Mouse (Mus musculus) layer of hippocampus, postnatal 36 days (tissue): Measurements from ENCODE around the gene Otog. TPM values are rescaled to one million over a fixed set of nuclear protein-coding genes. Genes with fewer than 3 reads are reported as not detected.

ENCODE experiments used
- DNase-seq, 2 experiments: peaks; one replicate each; pipeline ENCODE4 v3.0.0; 2022
- total RNA-seq, 2 experiments: library from RNA; stranded (reverse); gene quantifications; 2 replicates each; pipeline ENCODE4 v1.2.3; 2021

The Otog gene
- under 1 TPM; 0.12 to 0.23 TPM for total RNA-seq

DNA sequence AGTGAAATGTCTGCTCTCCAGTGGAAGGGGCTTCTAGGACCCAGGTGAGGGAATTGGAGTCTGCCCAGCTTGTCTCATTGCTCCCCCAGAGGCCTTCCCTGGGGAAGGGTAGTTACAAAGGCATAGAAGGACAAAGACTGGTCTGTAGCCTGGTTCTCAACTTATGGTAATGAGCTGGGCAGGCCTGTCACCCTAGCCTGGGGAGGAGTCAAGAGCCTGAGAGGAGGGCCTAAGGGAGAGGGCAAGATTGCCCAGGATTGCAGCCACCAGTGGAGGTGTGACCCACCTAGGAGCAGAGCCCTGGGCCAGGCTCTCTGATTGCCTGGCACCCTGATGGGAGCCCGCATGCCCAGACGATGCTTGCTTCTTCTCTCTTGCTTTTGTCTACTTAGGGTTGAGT lies at the start of gene Otog:
TSS of gene Otog (plus strand) at position 292 of the 400 bp plus-strand sequence.
- no peak for DNase-seq

DNA sequence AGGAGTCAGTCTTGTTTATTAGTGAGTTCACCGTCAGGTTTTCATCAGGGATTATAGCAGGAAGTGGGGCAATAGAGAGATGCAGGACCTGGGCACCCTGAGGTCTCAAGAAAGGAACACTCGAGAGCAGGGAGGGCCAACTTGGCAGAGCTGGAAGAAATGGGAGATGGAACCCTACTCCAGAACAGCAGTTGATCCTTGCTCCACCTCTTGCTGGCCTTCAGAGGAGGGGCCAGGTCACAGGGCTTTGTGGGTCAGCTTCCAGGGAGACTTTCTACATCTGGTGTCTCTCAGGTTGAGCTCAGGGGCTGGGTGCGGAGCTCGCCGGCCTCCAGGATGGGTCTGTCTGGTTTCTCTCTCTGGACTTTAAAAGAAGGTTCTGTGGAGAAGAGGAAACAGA lies 45.4 kb upstream of the Otog start:
- no peak for DNase-seq

GRCm38 (mm10) chr7:46200021-46200420 lies 40.8 kb upstream of the Otog start:
- no peak for DNase-seq

GRCm38 (mm10) chr7:46201649-46202048 lies 39.1 kb upstream of the Otog start:
- DNase-seq: no peak

DNA sequence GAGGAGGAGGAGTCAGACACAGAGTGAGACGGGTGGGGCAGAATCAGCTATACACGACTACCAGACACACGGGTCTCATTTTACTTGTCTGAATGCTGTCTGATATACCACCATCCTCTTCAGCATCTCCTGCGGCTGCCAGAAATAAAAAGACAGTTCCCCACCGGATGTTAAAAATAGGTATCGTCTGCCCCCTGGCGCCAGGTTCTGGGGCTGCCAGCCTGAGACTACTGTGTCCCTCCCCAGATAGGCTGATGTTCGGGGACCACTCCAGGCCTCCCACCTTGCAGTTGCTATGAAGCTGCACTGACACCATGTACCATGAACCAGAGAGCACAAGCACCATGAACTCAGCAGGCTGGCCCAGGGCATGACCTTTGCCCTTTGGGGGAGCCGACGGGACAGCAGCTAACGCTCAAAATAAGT lies 36.7 kb upstream of the Otog start:
- peak; percentile 48 to 60 for DNase-seq

DNA sequence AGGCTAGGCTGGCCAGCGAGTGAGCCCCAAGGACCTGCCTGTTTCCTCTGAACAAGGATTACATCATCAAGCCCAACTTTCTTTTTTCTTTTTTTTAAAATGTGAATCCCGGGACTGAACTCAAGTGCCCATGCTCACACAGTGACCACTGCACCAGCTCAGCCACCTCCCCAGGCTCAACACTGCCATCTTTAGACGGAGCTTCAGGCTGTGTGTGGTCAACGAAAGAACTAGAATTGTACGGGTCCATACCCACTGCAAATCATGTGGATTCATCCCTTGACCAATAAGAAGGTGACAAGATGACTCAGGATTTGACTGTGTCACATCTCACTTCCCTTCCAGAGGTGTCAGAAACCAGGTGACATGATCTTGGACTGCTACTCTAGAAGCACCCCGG lies 36.0 kb upstream of the Otog start:
- no peak for DNase-seq

DNA sequence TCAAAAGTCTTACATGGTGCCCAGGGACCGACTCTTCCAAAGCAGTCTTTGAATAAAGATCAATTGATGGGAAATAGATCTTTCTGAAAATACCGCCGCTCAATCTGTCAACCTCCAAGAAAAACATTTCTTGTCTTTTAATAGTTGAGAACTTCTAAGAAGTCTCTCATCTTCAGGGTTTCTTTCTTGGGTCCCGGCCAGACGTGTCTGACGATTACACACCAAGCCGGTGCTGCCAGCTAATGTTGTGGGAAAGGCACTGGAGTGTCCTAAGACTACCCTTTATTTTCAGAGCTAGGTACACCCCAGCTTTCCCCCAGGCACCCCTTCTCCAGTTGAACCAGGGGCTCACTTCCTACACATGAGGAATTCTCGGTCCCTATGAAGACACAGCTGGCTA lies 32.7 kb upstream of the Otog start:
- no peak for DNase-seq

DNA sequence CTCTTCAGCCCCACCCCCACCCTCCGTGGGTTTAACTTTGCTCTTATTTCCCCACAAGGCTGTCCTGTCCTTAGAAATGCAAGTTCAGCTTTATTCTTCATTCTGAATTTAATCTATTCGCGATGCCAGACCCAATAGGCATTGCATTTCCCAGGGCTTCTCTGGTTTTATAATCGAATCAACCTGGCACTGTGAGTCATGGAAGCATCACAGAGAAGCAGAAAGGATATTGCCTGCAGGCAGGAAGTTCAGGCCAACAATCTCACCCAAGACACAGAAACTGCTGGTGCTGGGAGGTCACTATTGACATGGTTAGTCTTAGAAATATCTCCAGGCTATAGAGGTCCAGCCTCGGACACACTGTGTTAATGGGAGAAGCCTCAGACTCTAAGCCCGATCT lies 30.5 kb upstream of the Otog start:
- no peak for DNase-seq

DNA sequence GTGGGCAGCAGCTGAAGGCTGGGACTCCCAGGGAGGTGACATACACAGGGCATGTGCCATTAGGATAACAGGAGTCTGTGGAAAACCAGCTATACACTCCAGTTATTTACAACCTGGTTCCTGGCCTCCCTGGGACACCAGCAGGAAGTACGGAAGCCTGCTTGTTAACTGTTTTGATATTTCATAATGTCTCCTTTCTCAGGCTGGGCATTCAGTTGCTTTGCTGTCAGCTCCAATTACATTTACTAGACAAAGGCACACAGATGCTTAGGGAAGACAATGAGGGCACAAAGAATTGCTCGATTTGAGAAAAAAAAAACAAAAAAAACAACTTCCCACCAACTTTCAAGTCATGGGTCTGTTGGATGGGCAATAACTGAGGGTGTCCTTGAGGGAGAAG lies 24.3 kb upstream of the Otog start:
- no peak for DNase-seq

GRCm38 (mm10) chr7:46218415-46218814 lies 22.4 kb upstream of the Otog start:
- no peak for DNase-seq

DNA sequence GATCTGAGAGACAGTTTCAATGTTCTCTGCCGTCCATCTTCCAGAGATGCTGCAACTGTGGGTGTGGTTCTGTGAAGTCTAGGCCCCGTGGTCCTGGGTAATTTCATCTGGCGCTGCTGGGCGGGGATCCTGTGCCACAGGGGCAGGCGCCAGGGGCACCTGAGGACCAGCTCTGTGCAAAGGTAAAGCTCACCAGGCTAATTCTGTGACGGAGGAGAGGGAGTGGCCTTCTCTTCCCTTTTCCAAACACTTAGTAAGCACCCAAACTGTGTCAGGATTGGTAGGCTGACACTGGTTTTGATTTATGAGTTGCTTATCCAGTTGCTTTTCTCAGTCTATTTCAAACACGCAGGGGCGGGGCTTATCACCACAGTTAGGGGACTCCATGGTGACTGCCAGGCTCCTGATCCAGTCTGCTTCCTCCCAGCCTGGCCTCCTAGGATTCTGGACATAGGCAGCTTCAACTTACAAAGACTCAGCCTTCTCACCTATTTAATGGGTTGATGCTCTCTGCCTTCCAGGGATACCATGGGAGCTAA lies 20.1 kb upstream of the Otog start:
- DNase-seq: no peak

GRCm38 (mm10) chr7:46226253-46226652 lies 14.5 kb upstream of the Otog start:
- DNase-seq: peak; percentile 31 to 32

DNA sequence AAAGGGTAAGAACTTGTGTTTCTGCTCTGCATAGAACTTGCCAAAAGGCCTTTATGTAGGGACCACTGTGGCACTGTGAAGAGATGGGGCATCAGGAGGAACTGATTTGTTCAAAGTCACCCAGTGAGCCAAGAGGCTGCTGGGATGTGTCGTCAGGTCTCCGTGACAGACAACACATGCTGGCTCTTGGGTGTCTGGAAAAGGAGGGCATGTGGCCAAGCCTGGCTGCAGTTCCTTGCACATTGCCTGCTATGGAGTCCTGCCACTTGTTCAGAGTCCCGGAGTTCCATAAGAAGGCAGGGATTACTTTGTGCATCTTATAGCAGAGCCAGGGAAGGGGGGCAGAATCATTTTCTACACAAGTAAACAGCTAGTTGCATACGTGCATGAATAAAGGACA lies 13.9 kb upstream of the Otog start:
- no peak for DNase-seq

GRCm38 (mm10) chr7:46235948-46236347 lies 4.8 kb upstream of the Otog start:
- no peak for DNase-seq

DNA sequence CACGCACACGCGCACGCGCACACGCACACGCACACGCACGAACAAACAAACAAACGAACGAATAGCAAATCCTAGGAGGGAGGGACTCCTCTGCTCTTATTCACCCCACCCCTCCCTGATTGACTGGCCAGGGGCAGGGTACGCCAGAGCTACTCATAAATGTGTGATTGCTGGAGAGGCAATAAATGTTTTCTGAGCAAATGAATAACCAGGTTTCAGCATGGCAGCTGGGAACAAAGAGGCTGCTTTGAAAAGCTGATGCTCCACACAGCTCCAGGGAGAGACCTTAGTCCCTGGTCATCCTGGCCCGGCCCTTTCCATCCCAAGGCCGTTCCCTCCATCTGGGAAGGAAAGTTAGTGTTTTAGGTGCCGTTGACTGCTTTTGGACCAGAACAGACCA lies 4.4 kb upstream of the Otog start:
- DNase-seq: no peak

DNA sequence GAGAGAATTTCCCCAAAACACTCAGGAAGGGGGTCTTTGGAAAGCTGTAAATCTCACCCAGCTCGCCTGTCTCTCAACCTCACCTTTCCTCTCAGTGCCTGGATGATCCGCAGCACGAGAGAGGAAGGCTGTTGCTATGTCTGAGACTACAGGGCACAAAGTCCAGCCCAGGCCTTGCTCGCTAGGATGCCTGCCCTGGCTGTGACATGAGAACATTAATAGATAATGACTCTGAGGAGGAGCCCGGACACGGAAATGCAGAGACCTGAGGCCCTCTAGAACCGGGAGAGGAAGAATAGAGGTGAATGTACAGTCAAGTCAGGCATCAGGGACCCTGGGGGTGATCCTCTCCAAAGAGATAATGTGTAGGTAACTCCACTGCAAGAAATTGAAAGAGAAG lies 3.6 kb upstream of the Otog start:
- no peak for DNase-seq

DNA sequence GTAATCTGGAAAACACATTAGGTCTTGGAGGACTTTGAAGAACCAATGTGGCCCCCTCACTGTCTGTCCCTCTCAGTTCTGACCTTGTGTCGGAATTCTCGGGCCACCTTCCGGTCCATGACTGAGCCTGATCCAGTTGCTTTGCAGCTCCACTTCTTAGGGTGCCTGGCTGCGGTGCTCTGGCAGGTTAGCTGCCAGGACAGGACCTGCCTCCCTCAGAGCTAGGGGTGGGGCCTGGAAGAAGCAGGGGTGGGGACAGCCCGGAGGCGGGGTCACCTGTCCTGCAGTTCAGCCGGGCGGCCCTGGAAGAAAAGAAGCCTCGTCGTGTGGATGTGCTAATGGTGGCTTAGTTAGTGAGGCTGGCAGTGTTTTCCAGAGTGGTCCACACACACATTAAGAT lies 2.4 kb upstream of the Otog start, which contains the start of gene Ush1c:
TSS of gene Ush1c (minus strand) at position 158 of the 400 bp plus-strand sequence.
- no peak for DNase-seq

- DNase-seq: no peak
Observed at GRCm38 (mm10) chr7:46240091-46240490, 696 bp upstream of the Otog start.

DNA sequence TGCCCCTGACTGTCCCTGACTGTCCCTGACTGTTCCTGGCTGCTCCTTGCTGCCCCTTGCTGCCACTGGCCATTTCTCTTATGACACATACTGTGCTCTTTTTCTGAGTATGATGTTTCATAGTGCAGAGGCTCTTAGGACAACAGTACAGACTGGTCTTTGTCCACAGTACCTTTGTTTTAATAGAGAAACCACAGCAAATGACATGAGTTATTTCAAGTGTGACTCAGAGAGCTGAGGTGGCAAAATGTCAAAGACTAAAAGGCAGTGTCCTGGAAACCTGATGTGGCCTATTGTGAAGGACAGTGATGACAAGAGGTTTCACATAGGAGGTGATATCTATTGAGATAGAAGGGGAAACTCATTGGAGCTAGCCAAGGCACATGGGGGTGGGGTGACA lies 6.1 kb downstream of the Otog start:
- no peak for DNase-seq

DNA sequence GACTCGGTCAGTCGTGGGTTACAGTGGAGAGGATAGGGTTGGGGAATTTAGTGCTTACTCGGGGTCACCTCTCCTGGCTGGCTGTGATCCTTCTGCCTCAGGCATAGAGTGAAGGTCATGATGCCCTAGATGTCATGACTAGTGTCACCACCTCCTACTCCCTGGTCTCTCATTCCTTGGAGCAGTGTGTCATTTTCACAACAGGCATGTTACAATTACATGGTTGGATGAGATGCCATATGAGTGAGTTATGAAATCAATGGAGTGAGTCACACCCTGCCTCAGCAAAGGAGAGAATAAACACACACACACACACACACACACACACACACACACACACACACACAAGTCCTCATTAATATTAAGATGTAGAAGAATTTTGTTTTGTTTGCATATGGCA lies 6.8 kb downstream of the Otog start:
- DNase-seq: no peak

- no peak for DNase-seq
Observed at GRCm38 (mm10) chr7:46251841-46252240, 11.1 kb downstream of the Otog start.

DNA sequence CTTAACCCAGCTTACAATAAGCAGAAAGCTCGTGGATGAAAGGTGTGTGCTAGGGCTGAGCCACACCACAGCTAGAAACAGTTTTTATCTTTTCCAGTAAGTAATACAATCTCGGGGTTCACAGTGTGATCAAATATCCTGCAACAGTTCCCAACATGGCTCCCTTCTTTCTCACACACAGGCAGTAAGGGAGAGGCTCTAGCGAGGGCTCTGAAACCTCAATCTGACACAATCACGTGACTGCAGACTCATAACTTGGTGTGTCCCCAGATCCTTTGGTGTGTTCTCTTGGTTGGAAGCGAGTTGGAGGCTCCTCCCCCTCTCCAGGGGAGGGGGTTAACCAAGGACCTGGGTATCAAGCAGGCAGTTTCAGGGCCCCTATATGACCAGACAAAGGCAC lies 35.4 kb downstream of the Otog start:
- no peak for DNase-seq

- peak; percentile 27 to 48 for DNase-seq
Observed at GRCm38 (mm10) chr7:46279946-46280345, 39.2 kb downstream of the Otog start.

DNA sequence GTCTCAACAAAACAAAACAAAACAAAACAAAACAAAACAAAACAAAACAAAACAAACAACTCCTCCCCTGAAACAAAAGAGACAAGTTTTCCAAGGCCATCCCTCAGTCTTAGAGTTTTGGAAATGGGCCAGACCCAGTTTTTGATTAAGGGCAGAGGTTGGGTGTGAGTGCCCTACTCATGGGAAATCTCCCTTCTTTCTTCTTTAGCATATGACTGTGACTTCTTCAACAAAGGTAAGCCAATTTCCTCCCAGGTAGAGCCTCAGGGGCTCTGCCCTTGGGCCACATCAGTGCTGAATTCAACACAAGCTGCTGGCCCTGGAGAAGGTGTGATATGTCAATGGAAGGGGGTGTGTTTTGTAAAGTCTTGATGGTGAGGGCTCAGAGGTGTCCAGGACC lies 40.1 kb downstream of the Otog start:
- DNase-seq: no peak

- no peak for DNase-seq
Observed at GRCm38 (mm10) chr7:46282276-46282675, 41.5 kb downstream of the Otog start.
